Comparison of ENCODE assay signal across 8 mouse cellular contexts in genomic region chrX:93831561-93832336, GRCm38 (mm10). TPM values are rescaled to one million over a fixed set of nuclear protein-coding genes. Genes with fewer than 3 reads are reported as not detected.
A peak's percentile ranks its signal among the peaks of the same experiment; 100 is the strongest.
DNase-seq lines count a peak whose midpoint lies in the region; ATAC-seq and TF ChIP-seq lines count a peak whose summit lies in the region.

Pdk3 (minus strand) TSS chrX:93832201.

- no peaks in the 10 kb centered on the region for H3K4me1 ChIP-seq in CH12.LX (ENCODE audit: control insufficient read depth in 1 of 2, insufficient read depth in 2 of 2)
- H3K4me1 ChIP-seq in forebrain, embryonic 11.5 days (replicated peaks; ENCODE audit: control insufficient read depth, insufficient read depth, low read length) = no peaks in the 10 kb centered on the region
- peaks cover 4% of the 10 kb centered on the region; the same call in 1 of the 2 replicates for H3K4me1 ChIP-seq in heart, embryonic 16.5 days (ENCODE audit: control insufficient read depth, insufficient read depth, low read length)
- H3K4me1 ChIP-seq in liver, embryonic 16.5 days (ENCODE audit: control insufficient read depth, low read depth, low read length) = no peaks in the 10 kb centered on the region; the same call in 1 of the 2 replicates
- H3K4me1 ChIP-seq in neural tube, embryonic 13.5 days (replicated peaks) = peaks cover 7% of the 10 kb centered on the region; the same call in 1 of the 2 replicates
- H3K4me1 ChIP-seq in testis, adult 2 months (ENCODE audit: control insufficient read depth, insufficient read depth, low read length) = no peaks in the 10 kb centered on the region

- no peak; the same call in 1 of the 2 replicates for TF ChIP-seq POLR2A in CH12.LX (IDR thresholded peaks at IDR 0.05; ENCODE audit: low read depth, low read length)
- TF ChIP-seq POLR2A in testis, adult 2 months (IDR thresholded peaks at IDR 0.05; ENCODE audit: control insufficient read depth, low read depth, low read length) = peak; percentile 46

- WGBS in forebrain, embryonic 11.5 days = 21% methylated on average over 66 of the region's 68 CpGs
- 18% methylated on average over 61 of the region's 68 CpGs for WGBS in heart, embryonic 16.5 days
- WGBS in liver, embryonic 16.5 days (ENCODE audit: insufficient replicate concordance) = 24% methylated on average over 63 of the region's 68 CpGs
- WGBS in neural tube, embryonic 13.5 days = 29% methylated on average over 55 of the region's 68 CpGs

- peak within 1 kb of the TSS; percentile 75 for H3K9ac ChIP-seq in CH12.LX (ENCODE audit: insufficient read depth, low read depth)
- H3K9ac ChIP-seq in forebrain, embryonic 11.5 days (ENCODE audit: low read length) = peak within 1 kb of the TSS; percentile 65
- H3K9ac ChIP-seq in heart, embryonic 16.5 days (ENCODE audit: low read length) = peak within 1 kb of the TSS; percentile 80
- peak within 1 kb of the TSS; percentile 80 for H3K9ac ChIP-seq in liver, embryonic 16.5 days (ENCODE audit: low read depth, low read length)
- H3K9ac ChIP-seq in neural tube, embryonic 13.5 days = peak within 1 kb of the TSS; percentile 75

- peak; percentile 96 for ATAC-seq in forebrain, embryonic 11.5 days (replicated peaks; ENCODE audit: low FRiP score)
- ATAC-seq in heart, embryonic 16.5 days (replicated peaks; ENCODE audit: extremely low read depth, insufficient read depth, low FRiP score) = peak; percentile 96
- peak; percentile 98 for ATAC-seq in liver, embryonic 16.5 days (ENCODE audit: low read depth)
- ATAC-seq in neural tube, embryonic 13.5 days (ENCODE audit: low read depth) = peak; percentile 98

- H3K27ac ChIP-seq in CH12.LX (ENCODE audit: insufficient read depth, low read depth) = peak within 1 kb of the TSS; percentile 13; the same call in 1 of the 2 replicates
- H3K27ac ChIP-seq in forebrain, embryonic 11.5 days (ENCODE audit: low read depth, low read length) = 0 out of 2 replicates have a peak within 1 kb of the TSS, but pooled peaks have one; percentile 25
- H3K27ac ChIP-seq in heart, embryonic 16.5 days (ENCODE audit: low read length) = peak within 1 kb of the TSS; percentile 91
- peak within 1 kb of the TSS; percentile 73 for H3K27ac ChIP-seq in liver, embryonic 16.5 days (ENCODE audit: low read length)
- H3K27ac ChIP-seq in neural tube, embryonic 13.5 days (replicated peaks) = peak within 1 kb of the TSS; percentile 76
- H3K27ac ChIP-seq in testis, adult 2 months (ENCODE audit: control insufficient read depth, insufficient read depth, low read depth, low read length) = peak within 1 kb of the TSS; percentile 83

- no peak for TF ChIP-seq CTCF in CH12.LX (conservative IDR thresholded peaks at IDR 0.05 in 1 of 2, IDR thresholded peaks at IDR 0.05 in 1 of 2; ENCODE audit: low read depth in 2 of 2, low read length in 2 of 2)
- no peak for TF ChIP-seq CTCF in testis, adult 2 months (IDR thresholded peaks at IDR 0.05; ENCODE audit: control insufficient read depth, insufficient read depth, insufficient replicate concordance, low read depth, low read length)

- no peaks in the 10 kb centered on the region for H3K9me3 ChIP-seq in CH12.LX (replicated peaks; ENCODE audit: low read length)
- H3K9me3 ChIP-seq in forebrain, embryonic 11.5 days (ENCODE audit: control insufficient read depth, low read length) = no peaks in the 10 kb centered on the region
- H3K9me3 ChIP-seq in heart, embryonic 16.5 days (replicated peaks; ENCODE audit: control insufficient read depth, low read length) = no peaks in the 10 kb centered on the region
- H3K9me3 ChIP-seq in liver, embryonic 16.5 days (replicated peaks; ENCODE audit: control insufficient read depth, low read length) = no peaks in the 10 kb centered on the region
- H3K9me3 ChIP-seq in neural tube, embryonic 13.5 days = no peaks in the 10 kb centered on the region

- H3K4me3 ChIP-seq in CH12.LX (replicated peaks in 1 of 3; ENCODE audit: low read depth in 2 of 3, low read length in 2 of 3, poor library complexity in 1 of 3) = peak within 1 kb of the TSS; percentile 61 to 73 (median 64)
- peak within 1 kb of the TSS; percentile 51 for H3K4me3 ChIP-seq in forebrain, embryonic 11.5 days (ENCODE audit: low read depth, low read length)
- H3K4me3 ChIP-seq in heart, embryonic 16.5 days (ENCODE audit: low read length) = peak within 1 kb of the TSS; percentile 70
- H3K4me3 ChIP-seq in liver, embryonic 16.5 days (ENCODE audit: low read depth, low read length) = peak within 1 kb of the TSS; percentile 75
- H3K4me3 ChIP-seq in neural tube, embryonic 13.5 days = peak within 1 kb of the TSS; percentile 52
- peak within 1 kb of the TSS; percentile 96 for H3K4me3 ChIP-seq in testis, adult 2 months (ENCODE audit: control insufficient read depth, low read depth, low read length)

- H3K36me3 ChIP-seq in CH12.LX (replicated peaks in 1 of 2; ENCODE audit: control insufficient read depth in 1 of 2, insufficient read depth in 1 of 2, low read length in 1 of 2) = no peaks in the 10 kb centered on the region
- no peaks in the 10 kb centered on the region for H3K36me3 ChIP-seq in forebrain, embryonic 11.5 days (ENCODE audit: control insufficient read depth, insufficient read depth, low read length)
- H3K36me3 ChIP-seq in heart, embryonic 16.5 days (ENCODE audit: control insufficient read depth, insufficient read depth) = no peaks in the 10 kb centered on the region
- H3K36me3 ChIP-seq in liver, embryonic 16.5 days (ENCODE audit: control insufficient read depth, insufficient read depth) = no peaks in the 10 kb centered on the region
- no peaks in the 10 kb centered on the region for H3K36me3 ChIP-seq in neural tube, embryonic 13.5 days
- H3K36me3 ChIP-seq in testis, adult 2 months (ENCODE audit: control insufficient read depth, insufficient read depth, low read length) = no peaks in the 10 kb centered on the region

- TF ChIP-seq EP300 in CH12.LX (IDR thresholded peaks at IDR 0.05; ENCODE audit: low read length) = no peak

- dilution Hi-C loops in CH12.LX (cut with MboI; ENCODE audit: extremely low pct_ligation_motif_present, extremely low pct_unique_long_range_greater_than_20kb, low sequenced_read_pairs) = no loop called here

- TF ChIP-seq RAD21 in CH12.LX (IDR thresholded peaks at IDR 0.05; ENCODE audit: low read depth, low read length) = no peak

- no peaks in the 10 kb centered on the region for H3K79me2 ChIP-seq in CH12.LX (replicated peaks; ENCODE audit: control insufficient read depth, extremely low read depth, insufficient read depth, poor library complexity, severe bottlenecking)

- H3K27me3 ChIP-seq in CH12.LX (replicated peaks) = no peaks in the 10 kb centered on the region
- H3K27me3 ChIP-seq in forebrain, embryonic 11.5 days (ENCODE audit: control insufficient read depth, insufficient read depth, low read length) = no peaks in the 10 kb centered on the region
- H3K27me3 ChIP-seq in heart, embryonic 16.5 days (ENCODE audit: control insufficient read depth, insufficient read depth, low read length) = no peaks in the 10 kb centered on the region
- no peaks in the 10 kb centered on the region for H3K27me3 ChIP-seq in liver, embryonic 16.5 days (ENCODE audit: control insufficient read depth, insufficient read depth, low read depth, low read length)
- no peaks in the 10 kb centered on the region for H3K27me3 ChIP-seq in neural tube, embryonic 13.5 days
- no peaks in the 10 kb centered on the region for H3K27me3 ChIP-seq in testis, adult 2 months (ENCODE audit: control insufficient read depth, insufficient read depth, low read length)

- no peak for DNase-seq in CH12.LX (ENCODE audit: extremely low read depth)
- peak; percentile 55 for DNase-seq in c-Kit-positive CD71-positive TER-119-negative erythroid progenitor cells, embryonic 14.5 days (ENCODE audit: low read depth)
- peak; percentile 87 for DNase-seq in forebrain, embryonic 11.5 days (ENCODE audit: low spot score)
- peak; percentile 81 to 89 for DNase-seq in kidney, postnatal 4 days

- in situ Hi-C loops in CH12.LX (cut with MboI; ENCODE audit: low pct_ligation_motif_present, low pct_unique_long_range_greater_than_20kb, low sequenced_read_pairs) = loop anchor here (10.0 kb wide), 1 partner anchor 53 kb away; no protein-coding TSS in a partner anchor

- H3K4me2 ChIP-seq in CH12.LX (ENCODE audit: insufficient read depth, low read depth, poor library complexity, severe bottlenecking) = peak within 1 kb of the TSS; percentile 89
- H3K4me2 ChIP-seq in forebrain, embryonic 11.5 days (ENCODE audit: low read depth, low read length, severe bottlenecking) = peak within 1 kb of the TSS; percentile 59
- peak within 1 kb of the TSS; percentile 53 for H3K4me2 ChIP-seq in heart, embryonic 16.5 days (ENCODE audit: low read depth, low read length)
- H3K4me2 ChIP-seq in liver, embryonic 16.5 days (ENCODE audit: low read depth, low read length) = peak within 1 kb of the TSS; percentile 62
- peak within 1 kb of the TSS; percentile 62 for H3K4me2 ChIP-seq in neural tube, embryonic 13.5 days

TF ChIP-seq in CH12.LX, 34 proteins besides CTCF, POLR2A, EP300 and RAD21 (continues in another document):
- TF ChIP-seq MAFK (IDR thresholded peaks at IDR 0.05; ENCODE audit: insufficient replicate concordance, low read length) (no peak), HCFC1 (IDR thresholded peaks at IDR 0.05; ENCODE audit: low read depth, low read length) (no peak; the same call in 1 of the 2 replicates), TCF12 (IDR thresholded peaks at IDR 0.05; ENCODE audit: low read depth, low read length) (peak; percentile 21; the same call in 1 of the 2 replicates), MYC (IDR thresholded peaks at IDR 0.05; ENCODE audit: low read depth, low read length) (no peak), MAZ (IDR thresholded peaks at IDR 0.05; ENCODE audit: low read depth, low read length) (no peak), PAX5 (IDR thresholded peaks at IDR 0.05; ENCODE audit: low read length) (no peak), UBTF (IDR thresholded peaks at IDR 0.05; ENCODE audit: low read depth, low read length) (peak; percentile 92), TBP (conservative IDR thresholded peaks at IDR 0.05; ENCODE audit: low read depth, low read length) (peak; percentile 62), NELFE (IDR thresholded peaks at IDR 0.05; ENCODE audit: low read depth, low read length) (0 out of 2 replicates have a peak, but pooled peaks have one; percentile 38), POLR2AphosphoS2 (IDR thresholded peaks at IDR 0.05; ENCODE audit: low read depth, low read length) (no peak), ELF1 (IDR thresholded peaks at IDR 0.05; ENCODE audit: low read depth, low read length) (peak; percentile 18; the same call in 1 of the 2 replicates), JUN (IDR thresholded peaks at IDR 0.05; ENCODE audit: insufficient read depth, low read depth, low read length) (no peak)

RNA-seq across cellular contexts. Expression of gene Pdk3, which starts in this region (rescaled TPM):
- total RNA-seq in CH12.LX (2012; rRNA removed) (25.5 and 27.0 TPM in 2 replicates), CH12.LX (2014; rRNA removed) (84.0 and 84.4 TPM in 2 replicates)
- 47.7 and 49.3 TPM in 2 replicates for polyA plus RNA-seq in CH12.LX (2012; ENCODE audit: insufficient read length, low read depth)
- polyA plus RNA-seq in forebrain, embryonic 11.5 days (2014; fragmentation: Nextera tagmentation; extraction: Ambion mirVana) = 68.6 and 73.4 TPM in 2 replicates
- polyA plus RNA-seq in heart, embryonic 16.5 days (2015; fragmentation: Nextera tagmentation; extraction: Ambion mirVana) = 101 TPM in 2 replicates
- polyA plus RNA-seq in liver, embryonic 16.5 days (2015; fragmentation: Nextera tagmentation; extraction: Ambion mirVana) = 27.5 and 29.9 TPM in 2 replicates
- 25.5 and 31.2 TPM in 2 replicates for polyA plus RNA-seq in neural tube, embryonic 13.5 days (2015; fragmentation: Nextera tagmentation; extraction: Ambion mirVana)
- 36.4 and 43.0 TPM in 2 replicates for polyA plus RNA-seq in testis, adult 2 months (2012; rRNA removed)

Comparison
In these comparisons a context has a peak if more than half of its experiments do, and no peak if none do; other contexts are left out.
1. H3K27ac ChIP-seq: peak in every context shown above with its lines; median percentile 91 in heart, embryonic 16.5 days; 83 in testis, adult 2 months; 76 in neural tube, embryonic 13.5 days; 73 in liver, embryonic 16.5 days; 25 in forebrain, embryonic 11.5 days; 13 in CH12.LX.